Mouse (Mus musculus): ENCODE results near the gene Ncor2. TPM values are rescaled to one million over a fixed set of nuclear protein-coding genes. Genes with fewer than 3 reads are reported as not detected.

The Ncor2 gene
- polyA plus RNA-seq, 1 experiment from 2014 or later, result 27.5 TPM

DNA sequence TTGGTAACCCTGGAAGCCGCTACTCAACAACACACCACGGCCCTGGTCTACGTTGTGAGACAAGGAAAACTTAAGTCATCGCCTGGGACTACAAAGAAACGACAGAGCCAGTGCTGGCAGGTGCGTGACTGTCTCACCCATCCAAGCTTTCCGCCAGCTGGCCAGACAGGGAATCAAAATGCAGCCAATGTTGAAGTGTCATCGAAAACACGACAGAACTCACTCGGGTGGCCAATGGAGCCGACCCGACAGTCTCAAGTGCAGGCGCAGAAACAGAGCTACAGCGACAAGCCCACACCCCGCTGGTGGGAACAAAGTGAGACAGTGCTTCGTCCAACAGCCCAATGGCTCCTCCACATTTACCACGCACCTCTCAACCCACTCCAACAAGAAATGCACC, 29.9 kb downstream of the Ncor2 start:
- H3K9ac ChIP-seq (ENCODE audit: low read length), result no peak overlapping the region
- H3K9me3 ChIP-seq (ENCODE audit: control insufficient read depth, low read length), result no peaks in the 10 kb centered on the region
- no peak overlapping the region for H3K27ac ChIP-seq (ENCODE audit: low read depth)
- ATAC-seq (replicated peaks; ENCODE audit: low FRiP score, low TSS enrichment, low read depth) (no peak), DNase-seq (ENCODE audit: low spot score) (no peak)
- H3K4me1 ChIP-seq (replicated peaks; ENCODE audit: control insufficient read depth, insufficient read depth, low read length), result peaks cover 45% of the 10 kb centered on the region
- WGBS, result 78% methylated on average over 17 of the region's 17 CpGs
- no peaks in the 10 kb centered on the region for H3K27me3 ChIP-seq (replicated peaks; ENCODE audit: control insufficient read depth, insufficient read depth, low read length)
- H3K4me3 ChIP-seq (ENCODE audit: low read depth, low read length), result no peak overlapping the region
- H3K36me3 ChIP-seq (ENCODE audit: control insufficient read depth, insufficient read depth, low read length), result 0 out of 2 replicates have a peak, but pooled peaks cover 7% of the 10 kb centered on the region
- no peak overlapping the region for H3K4me2 ChIP-seq (ENCODE audit: low read length)

DNA sequence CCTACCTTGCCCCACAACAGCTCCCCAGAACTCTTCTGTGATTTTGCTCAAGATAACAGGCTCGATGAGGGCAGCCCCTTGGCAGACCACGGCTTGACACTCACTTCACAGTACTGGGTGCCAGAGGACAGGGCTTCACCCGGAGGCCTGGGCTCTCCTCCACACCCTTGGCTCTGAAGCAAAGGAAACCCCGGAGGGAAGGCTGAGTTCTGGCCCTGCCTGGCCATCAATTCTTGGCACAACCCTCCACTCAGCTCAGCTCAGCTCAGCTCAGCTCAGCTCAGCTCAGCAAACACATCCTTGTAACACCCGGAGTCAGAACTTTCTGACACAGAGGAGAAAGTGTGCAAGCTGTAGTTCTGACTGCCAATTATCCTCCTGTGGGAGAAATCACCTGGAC, 30.3 kb downstream of the Ncor2 start:
- Histone ChIP-seq H3K4me1 (replicated peaks; ENCODE audit: control insufficient read depth, insufficient read depth, low read length) (peaks cover 42% of the 10 kb centered on the region), H3K27ac (ENCODE audit: low read depth) (no peak overlapping the region), H3K4me2 (ENCODE audit: low read length) (no peak overlapping the region), H3K27me3 (replicated peaks; ENCODE audit: control insufficient read depth, insufficient read depth, low read length) (no peaks in the 10 kb centered on the region), H3K9ac (ENCODE audit: low read length) (no peak overlapping the region), H3K9me3 (ENCODE audit: control insufficient read depth, low read length) (no peaks in the 10 kb centered on the region), H3K36me3 (ENCODE audit: control insufficient read depth, insufficient read depth, low read length) (0 out of 2 replicates have a peak, but pooled peaks cover 7% of the 10 kb centered on the region), H3K4me3 (ENCODE audit: low read depth, low read length) (no peak overlapping the region)
- WGBS, result 42% methylated on average over 5 of the region's 5 CpGs
- ATAC-seq (replicated peaks; ENCODE audit: low FRiP score, low TSS enrichment, low read depth) (no peak), DNase-seq (ENCODE audit: low spot score) (no peak)

DNA sequence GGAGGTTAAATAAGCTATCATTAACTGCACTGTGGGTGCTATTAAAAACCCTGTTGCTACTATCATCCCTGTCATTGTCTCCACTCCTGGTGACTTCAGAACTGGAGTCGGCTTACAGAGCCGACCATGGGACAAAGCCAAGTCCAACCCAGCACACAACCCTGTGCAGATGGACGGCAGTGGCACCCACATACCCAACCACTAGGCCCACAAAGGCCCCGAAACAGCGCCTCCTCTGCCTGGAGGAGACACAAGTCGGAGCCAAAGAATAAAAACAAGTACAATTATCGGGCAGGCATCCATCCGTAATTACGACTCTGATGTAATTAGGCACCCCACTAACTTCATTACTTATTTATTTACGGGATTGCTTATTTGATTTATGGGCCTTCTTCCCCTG, 30.8 kb downstream of the Ncor2 start:
- no peak overlapping the region for H3K4me3 ChIP-seq (ENCODE audit: low read depth, low read length)
- no peak overlapping the region for H3K4me2 ChIP-seq (ENCODE audit: low read length)
- no peak for DNase-seq (ENCODE audit: low spot score)
- no peak overlapping the region for H3K27ac ChIP-seq (ENCODE audit: low read depth)
- ATAC-seq (replicated peaks; ENCODE audit: low FRiP score, low TSS enrichment, low read depth), result no peak
- H3K27me3 ChIP-seq (replicated peaks; ENCODE audit: control insufficient read depth, insufficient read depth, low read length), result no peaks in the 10 kb centered on the region
- H3K9ac ChIP-seq (ENCODE audit: low read length), result no peak overlapping the region
- H3K36me3 ChIP-seq (ENCODE audit: control insufficient read depth, insufficient read depth, low read length), result 0 out of 2 replicates have a peak, but pooled peaks cover 7% of the 10 kb centered on the region
- no peaks in the 10 kb centered on the region for H3K9me3 ChIP-seq (ENCODE audit: control insufficient read depth, low read length)
- WGBS, result 70% methylated on average over 10 of the region's 10 CpGs
- H3K4me1 ChIP-seq (replicated peaks; ENCODE audit: control insufficient read depth, insufficient read depth, low read length), result peaks cover 42% of the 10 kb centered on the region

DNA sequence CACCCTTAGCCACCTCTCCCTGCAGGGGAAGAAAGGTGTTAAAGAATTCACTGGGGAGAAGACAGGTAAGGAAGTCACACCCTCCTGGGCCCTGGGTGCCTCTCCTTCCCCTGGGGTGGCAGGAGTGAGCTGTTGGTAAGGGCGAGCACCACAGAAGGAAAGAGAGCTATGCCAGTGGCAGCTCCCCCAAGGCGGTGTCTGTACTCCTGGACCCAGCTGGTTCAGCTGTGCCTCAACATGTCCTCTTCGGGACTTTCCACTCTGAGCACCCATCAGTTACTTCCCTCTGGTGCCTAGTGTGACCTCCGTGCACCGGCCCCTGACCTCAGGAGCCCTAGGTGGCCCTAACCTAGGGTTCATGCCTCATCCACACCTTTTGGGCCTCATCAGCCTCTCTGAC, 31.9 kb downstream of the Ncor2 start:
- DNase-seq (ENCODE audit: low spot score) (no peak), ATAC-seq (replicated peaks; ENCODE audit: low FRiP score, low TSS enrichment, low read depth) (no peak)
- 89% methylated on average over 5 of the region's 5 CpGs for WGBS
- Histone ChIP-seq H3K27ac (ENCODE audit: low read depth) (no peak overlapping the region), H3K9ac (ENCODE audit: low read length) (no peak overlapping the region), H3K4me2 (ENCODE audit: low read length) (no peak overlapping the region), H3K4me1 (replicated peaks; ENCODE audit: control insufficient read depth, insufficient read depth, low read length) (peaks cover 44% of the 10 kb centered on the region), H3K27me3 (replicated peaks; ENCODE audit: control insufficient read depth, insufficient read depth, low read length) (no peaks in the 10 kb centered on the region), H3K9me3 (ENCODE audit: control insufficient read depth, low read length) (no peaks in the 10 kb centered on the region), H3K4me3 (ENCODE audit: low read depth, low read length) (no peak overlapping the region), H3K36me3 (ENCODE audit: control insufficient read depth, insufficient read depth, low read length) (0 out of 2 replicates have a peak, but pooled peaks cover 7% of the 10 kb centered on the region)

DNA sequence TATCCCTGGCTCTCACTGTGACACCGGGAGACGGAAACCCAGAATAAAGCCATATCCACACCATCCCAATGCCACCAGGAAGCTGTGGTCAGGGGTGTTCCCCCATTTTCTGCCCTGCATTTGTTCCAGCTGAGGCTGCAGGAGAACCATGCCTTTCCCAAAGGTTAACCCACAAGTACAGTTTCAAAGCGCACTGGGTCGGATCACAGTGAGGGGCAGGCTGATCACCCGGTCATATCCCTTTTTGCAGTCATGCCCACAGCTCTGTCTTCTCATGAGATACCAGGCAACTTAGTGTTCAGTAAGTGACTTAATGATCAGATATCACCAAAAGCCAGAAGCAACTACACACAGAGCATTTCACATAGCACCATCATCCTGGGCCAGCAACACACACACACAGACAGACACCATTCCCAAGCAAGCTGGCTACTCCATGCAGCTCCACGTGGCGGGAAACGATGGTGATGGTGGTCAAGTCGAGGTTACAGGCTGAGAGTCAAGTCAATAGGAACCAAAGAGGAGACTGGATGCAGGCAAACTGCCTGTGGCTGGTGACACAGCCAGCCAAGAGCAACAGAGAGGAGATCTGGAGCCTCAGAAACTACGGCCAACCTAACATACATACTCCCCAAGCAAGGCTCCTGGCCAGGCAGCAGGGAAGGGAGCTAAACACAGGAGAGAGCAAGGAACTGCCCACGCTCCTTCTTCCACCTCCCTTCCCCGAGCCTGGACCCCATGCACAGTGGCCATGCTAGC, 35.7 kb downstream of the Ncor2 start:
- Histone ChIP-seq H3K36me3 (ENCODE audit: control insufficient read depth, insufficient read depth, low read length) (no peaks in the 10 kb centered on the region), H3K27me3 (replicated peaks; ENCODE audit: control insufficient read depth, insufficient read depth, low read length) (no peaks in the 10 kb centered on the region), H3K27ac (ENCODE audit: low read depth) (peak overlapping the region; percentile 98; the same call in 1 of the 2 replicates), H3K9ac (ENCODE audit: low read length) (no peak overlapping the region), H3K9me3 (ENCODE audit: control insufficient read depth, low read length) (no peaks in the 10 kb centered on the region), H3K4me2 (ENCODE audit: low read length) (no peak overlapping the region), H3K4me3 (ENCODE audit: low read depth, low read length) (no peak overlapping the region), H3K4me1 (replicated peaks; ENCODE audit: control insufficient read depth, insufficient read depth, low read length) (peaks cover 48% of the 10 kb centered on the region)
- no peak for DNase-seq (ENCODE audit: low spot score)
- 82% methylated on average over 12 of the region's 12 CpGs for WGBS
- no peak for ATAC-seq (replicated peaks; ENCODE audit: low FRiP score, low TSS enrichment, low read depth)

DNA sequence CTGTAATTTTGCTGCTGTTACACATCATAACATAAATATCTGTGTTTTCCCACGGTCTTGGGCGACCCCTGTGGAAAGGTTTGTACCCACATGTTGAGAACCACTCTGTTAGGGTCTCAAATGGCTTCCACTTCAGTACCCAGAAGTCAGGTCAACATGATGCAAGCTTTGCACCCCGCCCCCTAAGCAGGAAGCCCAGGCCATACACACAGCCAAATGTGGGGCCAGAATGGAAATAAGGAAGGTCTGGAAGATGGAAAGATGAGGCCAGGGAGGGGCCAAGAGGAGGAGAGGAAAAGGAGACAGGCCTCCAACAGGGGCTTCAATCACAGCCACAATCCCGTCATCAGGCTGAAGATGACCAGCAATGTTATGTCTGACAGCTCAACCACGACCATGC, 37.1 kb downstream of the Ncor2 start:
- Histone ChIP-seq H3K9me3 (ENCODE audit: control insufficient read depth, low read length) (no peaks in the 10 kb centered on the region), H3K36me3 (ENCODE audit: control insufficient read depth, insufficient read depth, low read length) (no peaks in the 10 kb centered on the region), H3K27ac (ENCODE audit: low read depth) (peak overlapping the region; percentile 98), H3K27me3 (replicated peaks; ENCODE audit: control insufficient read depth, insufficient read depth, low read length) (no peaks in the 10 kb centered on the region), H3K4me2 (ENCODE audit: low read length) (peak overlapping the region; percentile 73), H3K9ac (ENCODE audit: low read length) (no peak overlapping the region), H3K4me3 (ENCODE audit: low read depth, low read length) (no peak overlapping the region), H3K4me1 (replicated peaks; ENCODE audit: control insufficient read depth, insufficient read depth, low read length) (peaks cover 55% of the 10 kb centered on the region)
- DNase-seq (ENCODE audit: low spot score) (no peak), ATAC-seq (replicated peaks; ENCODE audit: low FRiP score, low TSS enrichment, low read depth) (no peak)
- WGBS, result 39% methylated on average over 5 of the region's 5 CpGs

DNA sequence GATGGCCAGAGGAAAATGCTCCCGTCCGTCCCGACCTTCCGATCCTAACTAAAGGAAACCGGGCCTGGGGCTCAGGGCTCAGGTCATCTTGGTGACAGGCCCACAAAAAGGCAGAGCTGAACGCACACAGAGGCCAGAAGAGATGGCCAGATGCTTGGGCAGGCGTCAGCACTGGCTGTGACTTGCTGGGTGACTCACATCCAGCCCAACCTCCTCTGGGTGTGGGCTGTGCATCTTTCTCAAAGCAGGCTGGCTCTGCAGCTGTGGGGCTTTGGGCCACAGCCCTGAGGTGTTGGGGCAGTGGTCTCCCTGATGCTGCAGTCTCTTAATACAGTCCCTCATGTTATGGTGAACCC, 37.5 kb downstream of the Ncor2 start:
- Histone ChIP-seq H3K4me3 (ENCODE audit: low read depth, low read length) (peak overlapping the region; percentile 11), H3K9ac (ENCODE audit: low read length) (peak overlapping the region; percentile 22), H3K4me2 (ENCODE audit: low read length) (peak overlapping the region; percentile 73), H3K27me3 (replicated peaks; ENCODE audit: control insufficient read depth, insufficient read depth, low read length) (no peaks in the 10 kb centered on the region), H3K4me1 (replicated peaks; ENCODE audit: control insufficient read depth, insufficient read depth, low read length) (peaks cover 59% of the 10 kb centered on the region), H3K27ac (ENCODE audit: low read depth) (peak overlapping the region; percentile 98), H3K36me3 (ENCODE audit: control insufficient read depth, insufficient read depth, low read length) (no peaks in the 10 kb centered on the region), H3K9me3 (ENCODE audit: control insufficient read depth, low read length) (no peaks in the 10 kb centered on the region)
- ATAC-seq (replicated peaks; ENCODE audit: low FRiP score, low TSS enrichment, low read depth), result peak; percentile 69
- WGBS, result 3% methylated on average over 7 of the region's 7 CpGs
- DNase-seq (ENCODE audit: low spot score), result no peak

DNA sequence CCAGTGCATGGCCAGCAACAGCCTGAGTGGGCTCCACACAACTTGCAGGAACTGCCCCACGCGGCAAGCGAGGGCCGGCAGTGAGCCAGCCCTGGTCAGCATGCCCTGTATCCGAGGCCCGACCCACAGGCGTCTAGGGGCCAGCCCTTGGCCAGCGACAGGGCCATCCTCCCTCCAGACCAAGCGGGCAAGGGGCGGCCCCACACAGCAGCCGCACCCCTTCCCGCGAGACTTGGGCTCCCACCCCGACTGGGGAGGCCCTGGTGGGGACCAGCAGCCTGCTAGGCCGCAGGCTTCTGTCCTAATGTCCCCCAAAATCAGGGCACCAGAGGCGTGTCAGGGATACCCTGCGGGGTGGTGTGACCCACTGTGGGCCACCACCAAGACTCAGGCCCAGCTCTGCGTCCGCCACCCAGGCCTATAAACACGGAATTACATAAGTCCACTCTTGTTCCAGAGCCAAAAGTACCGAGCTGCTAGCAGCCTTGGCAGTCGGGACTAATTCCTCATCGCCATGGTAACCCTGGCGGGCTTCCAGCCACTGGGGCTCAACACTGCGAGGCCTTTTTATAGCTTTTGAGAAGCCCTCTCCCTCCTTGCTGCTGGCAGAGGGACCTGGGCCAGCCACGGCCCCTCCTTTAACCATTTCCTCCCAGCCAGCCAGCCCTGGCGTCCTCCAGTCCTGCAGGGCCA, 38.0 kb downstream of the Ncor2 start:
- peak; percentile 90 for ATAC-seq (replicated peaks; ENCODE audit: low FRiP score, low TSS enrichment, low read depth)
- WGBS, result 3% methylated on average over 27 of the region's 27 CpGs
- Histone ChIP-seq H3K27me3 (replicated peaks; ENCODE audit: control insufficient read depth, insufficient read depth, low read length) (no peaks in the 10 kb centered on the region), H3K9me3 (ENCODE audit: control insufficient read depth, low read length) (no peaks in the 10 kb centered on the region), H3K36me3 (ENCODE audit: control insufficient read depth, insufficient read depth, low read length) (no peaks in the 10 kb centered on the region), H3K27ac (ENCODE audit: low read depth) (peak overlapping the region; percentile 98), H3K4me2 (ENCODE audit: low read length) (peak overlapping the region; percentile 73), H3K4me3 (ENCODE audit: low read depth, low read length) (peak overlapping the region; percentile 42), H3K9ac (ENCODE audit: low read length) (peak overlapping the region; percentile 59), H3K4me1 (replicated peaks; ENCODE audit: control insufficient read depth, insufficient read depth, low read length) (peaks cover 60% of the 10 kb centered on the region)
- DNase-seq (ENCODE audit: low spot score), result peak; percentile 99
